Mouse (Mus musculus) heart, postnatal 36 days (tissue): ENCODE measurements around the gene Adora3. TPM values are rescaled to one million over a fixed set of nuclear protein-coding genes. Genes with fewer than 3 reads are reported as not detected.

ENCODE experiments used
- DNase-seq, 2 experiments: peaks; one replicate each; pipeline ENCODE4 v3.0.0; 2021 to 2022
- intact Hi-C: fragments of 180-260 bp; cut with DNase I; formaldehyde crosslinking; loops from one replicate; pipeline ENCODE4 v1.15.1; 2025
- total RNA-seq, 2 experiments: library from RNA; stranded (reverse); gene quantifications; 2 replicates each; pipeline ENCODE4 v1.2.3; 2021

Adora3 gene
- under 1 TPM in 1 of 2 experiments, not detected in 1; 0.22 TPM for total RNA-seq

GRCm38 (mm10) chr3:105870558-105870957 is at the start of gene Adora3, which contains the start of gene Tmigd3:
Gene Adora3, plus strand, starts transcription at chr3:105870858.
Gene Tmigd3, plus strand, starts transcription at chr3:105870903.
- intact Hi-C loops = no loop called here
- no peak for DNase-seq

DNA sequence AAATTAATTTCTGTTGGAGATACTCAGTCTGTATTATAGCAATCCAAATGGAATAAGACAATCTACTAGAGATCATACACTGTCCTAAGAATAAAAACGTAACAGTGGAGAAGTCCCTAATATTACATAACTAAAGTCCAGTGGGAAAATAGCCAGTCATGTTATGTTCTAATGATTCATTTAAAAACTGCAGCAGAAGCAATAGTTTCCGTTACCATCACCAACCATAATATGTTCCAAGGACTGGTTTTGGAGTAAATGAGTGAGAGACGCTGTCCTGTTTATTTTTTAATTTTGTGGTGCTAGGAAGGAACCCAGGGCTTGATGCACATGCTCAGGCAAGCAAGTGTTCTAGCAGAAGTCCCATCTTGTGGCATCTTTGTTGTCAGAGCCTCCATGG is 49.2 kb upstream of the Adora3 start:
- no peak for DNase-seq

GRCm38 (mm10) chr3:105823609-105824008 is 47.0 kb upstream of the Adora3 start:
- intact Hi-C loops = loop anchor here (2.0 kb wide), 1 partner anchor 21 kb away; no protein-coding TSS in a partner anchor
- DNase-seq = no peak

More for the DNA sequence above, 49.2 kb upstream of the Adora3 start:
- intact Hi-C loops = no loop called here

DNA sequence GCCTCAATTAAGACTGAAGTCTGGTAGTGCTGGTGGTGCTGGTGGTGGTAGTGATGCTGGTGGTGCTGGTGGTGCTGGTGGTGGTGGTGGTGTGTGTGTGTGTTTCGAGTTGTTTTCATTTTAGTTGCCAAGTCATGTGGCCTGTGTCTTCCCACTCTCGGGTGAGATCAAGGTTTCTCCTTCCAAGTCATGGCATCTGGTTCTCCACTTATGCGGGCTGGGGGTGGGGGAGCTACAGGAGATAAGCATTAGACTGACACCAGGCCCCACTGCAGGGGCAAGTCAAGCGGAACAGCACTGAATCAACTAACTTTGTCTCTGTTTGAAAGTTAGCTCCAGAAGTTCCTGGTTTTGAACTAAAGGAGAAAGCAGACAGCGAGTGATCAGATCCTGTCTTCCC is 46.6 kb upstream of the Adora3 start:
- intact Hi-C loops = loop anchor here (2.0 kb wide), 1 partner anchor 21 kb away; no protein-coding TSS in a partner anchor

DNA sequence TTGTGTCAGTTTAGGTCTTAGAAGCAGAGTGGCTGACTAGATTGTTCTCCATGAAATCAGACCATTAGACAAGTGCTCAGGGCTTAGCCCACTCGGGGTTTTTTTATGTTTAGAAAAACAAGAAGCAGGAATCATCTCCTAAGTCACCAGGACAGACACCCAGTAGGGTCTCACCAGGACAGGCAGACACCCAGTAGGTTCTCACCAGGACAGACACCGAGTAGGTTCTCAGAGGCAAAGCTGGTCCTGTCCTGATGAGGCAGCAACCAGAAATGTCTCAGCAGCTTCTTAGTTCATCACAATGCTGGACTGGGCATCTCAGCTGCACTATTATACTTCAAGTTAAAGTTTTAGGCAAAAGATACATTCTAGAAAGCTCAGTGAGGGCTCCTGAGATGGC is 46.0 kb upstream of the Adora3 start:
- no peak for DNase-seq
- intact Hi-C loops = loop anchor here (1.0 to 5.0 kb wide), 3 partner anchors 22 to 70 kb away; no protein-coding TSS in a partner anchor

More for the DNA sequence above, 46.6 kb upstream of the Adora3 start:
- no peak for DNase-seq

DNA sequence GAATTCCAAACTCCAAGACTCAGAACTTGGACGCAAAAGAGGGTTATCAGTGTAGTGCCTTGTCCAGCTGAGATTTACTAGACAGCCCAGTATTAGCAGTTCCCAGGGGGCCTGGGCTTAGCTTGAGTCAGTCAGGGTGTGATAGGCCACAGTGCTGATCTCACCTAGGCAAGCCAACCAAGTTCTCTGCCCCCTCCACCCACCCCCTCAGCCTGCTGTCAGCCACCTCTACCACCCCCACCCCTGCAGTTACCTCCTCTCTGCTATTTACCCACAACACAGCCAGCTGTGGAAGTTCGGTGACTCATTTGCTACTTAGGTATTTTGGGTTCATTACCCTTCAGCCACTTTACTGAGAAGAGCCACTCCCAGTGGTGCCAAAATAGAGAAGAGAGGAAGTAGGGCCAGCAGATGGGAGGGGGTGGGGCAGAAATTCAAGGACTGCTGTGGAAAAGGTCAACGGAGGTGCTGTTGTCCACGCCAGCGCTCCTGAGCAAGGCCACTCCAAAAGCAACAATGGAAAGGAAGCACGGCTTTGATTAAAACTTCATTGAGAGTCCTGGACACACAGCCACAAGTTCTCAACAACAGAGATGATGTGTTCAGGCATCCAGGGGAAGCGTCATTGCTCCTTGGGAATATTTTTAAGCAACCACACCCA is 45.0 kb upstream of the Adora3 start:
- DNase-seq = peak; percentile 54 to 69
- intact Hi-C loops = loop anchor here (1.0 to 5.0 kb wide), 3 partner anchors 23 to 69 kb away; no protein-coding TSS in a partner anchor

- intact Hi-C loops = no loop called here
Measured at GRCm38 (mm10) chr3:105831584-105831983, 39.1 kb upstream of the Adora3 start.

DNA sequence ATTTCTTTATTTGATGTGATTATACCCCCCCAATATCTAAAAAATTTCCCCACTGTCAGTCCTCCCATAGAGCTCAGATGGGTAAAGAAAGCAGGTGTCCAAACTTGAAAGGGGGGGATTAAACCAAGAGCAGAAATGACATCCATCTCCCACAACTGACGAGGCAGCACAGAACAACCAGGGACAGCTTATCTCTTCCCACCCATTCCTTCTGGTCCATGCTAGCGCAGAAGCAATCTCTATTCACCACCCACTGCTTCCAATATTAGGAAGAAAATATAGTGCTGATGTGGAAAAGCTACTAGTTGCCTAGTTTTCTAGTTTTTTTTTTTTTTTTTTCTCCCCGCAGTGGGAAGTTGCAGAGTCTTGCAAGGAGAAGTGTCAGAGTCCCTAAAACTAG is 34.8 kb upstream of the Adora3 start:
- no peak for DNase-seq
- intact Hi-C loops = no loop called here

More at GRCm38 (mm10) chr3:105831584-105831983, 39.1 kb upstream of the Adora3 start:
- no peak for DNase-seq

DNA sequence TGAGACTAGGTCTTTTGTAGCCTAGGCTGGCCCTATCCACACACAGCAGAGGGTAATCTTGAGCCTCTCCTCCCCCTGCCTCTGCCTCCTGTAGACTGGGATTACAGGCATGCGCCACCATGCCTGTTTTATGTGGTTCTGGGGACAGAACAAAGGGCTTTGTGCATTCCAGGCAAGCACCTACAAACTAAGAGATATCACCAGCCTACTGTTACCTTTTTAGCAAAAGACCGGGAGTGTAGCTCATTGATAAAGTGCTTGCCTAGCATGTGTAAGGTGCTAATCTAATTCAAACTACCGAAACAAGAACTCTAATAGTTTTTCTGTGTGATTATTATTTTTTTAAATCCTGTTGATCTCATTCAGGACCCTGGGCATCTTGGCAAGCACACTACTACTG is 33.8 kb upstream of the Adora3 start:
- DNase-seq = no peak
- intact Hi-C loops = no loop called here

DNA sequence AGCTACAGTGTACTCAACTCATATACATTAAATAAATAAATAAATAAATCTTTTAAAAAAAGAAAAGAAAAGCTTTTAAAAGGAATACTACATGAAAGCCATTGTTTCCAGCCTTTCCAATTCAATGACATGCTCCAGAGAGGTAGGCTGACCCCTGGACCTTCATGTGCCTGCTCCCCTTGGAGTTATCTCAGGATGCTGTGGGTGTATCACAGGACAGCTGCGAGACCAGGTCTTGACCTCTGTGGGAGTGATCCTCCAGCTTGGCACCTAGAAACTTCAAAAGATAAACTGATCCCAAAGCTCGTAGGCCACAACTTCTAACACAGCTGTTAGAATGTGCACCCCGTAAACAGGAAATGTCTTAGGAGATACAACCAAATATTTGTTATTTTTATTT is 32.0 kb upstream of the Adora3 start:
- no peak for DNase-seq
- intact Hi-C loops = no loop called here

- intact Hi-C loops = no loop called here
- DNase-seq = no peak
Measured at GRCm38 (mm10) chr3:105839836-105840235, 30.8 kb upstream of the Adora3 start.

- no peak for DNase-seq
- intact Hi-C loops = no loop called here
Measured at GRCm38 (mm10) chr3:105846294-105847069, 24.2 kb upstream of the Adora3 start.

- intact Hi-C loops = no loop called here
- no peak for DNase-seq
Measured at GRCm38 (mm10) chr3:105853781-105854180, 16.9 kb upstream of the Adora3 start.

DNA sequence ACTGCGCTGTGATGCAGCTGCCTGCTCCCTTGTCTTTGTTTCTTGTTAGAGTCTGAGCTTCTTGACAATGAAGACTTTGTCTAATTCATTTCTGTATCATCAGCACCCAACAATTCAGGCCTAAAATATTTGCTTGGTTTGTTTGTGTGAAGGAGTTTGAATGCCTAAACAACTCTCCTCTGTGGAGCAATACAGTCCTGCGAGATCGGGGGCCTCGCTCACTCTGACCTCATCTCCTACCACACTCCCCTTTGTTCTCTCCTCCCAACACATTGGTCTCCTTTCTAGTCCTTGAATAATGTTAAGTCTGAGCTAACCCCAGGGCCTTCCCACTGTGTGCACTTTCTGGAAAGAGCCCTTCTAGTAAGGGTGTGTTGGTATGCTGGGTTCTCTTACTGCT is 15.9 kb upstream of the Adora3 start:
- DNase-seq = no peak
- intact Hi-C loops = no loop called here

- intact Hi-C loops = no loop called here
- DNase-seq = no peak
Measured at GRCm38 (mm10) chr3:105857513-105857912, 13.1 kb upstream of the Adora3 start.

- no peak for DNase-seq
- intact Hi-C loops = no loop called here
Measured at GRCm38 (mm10) chr3:105861747-105862366, 8.8 kb upstream of the Adora3 start.

GRCm38 (mm10) chr3:105864123-105864522 is 6.5 kb upstream of the Adora3 start:
- DNase-seq = no peak
- intact Hi-C loops = no loop called here

- intact Hi-C loops = no loop called here
- DNase-seq = no peak
Measured at GRCm38 (mm10) chr3:105865122-105865521, 5.5 kb upstream of the Adora3 start.

DNA sequence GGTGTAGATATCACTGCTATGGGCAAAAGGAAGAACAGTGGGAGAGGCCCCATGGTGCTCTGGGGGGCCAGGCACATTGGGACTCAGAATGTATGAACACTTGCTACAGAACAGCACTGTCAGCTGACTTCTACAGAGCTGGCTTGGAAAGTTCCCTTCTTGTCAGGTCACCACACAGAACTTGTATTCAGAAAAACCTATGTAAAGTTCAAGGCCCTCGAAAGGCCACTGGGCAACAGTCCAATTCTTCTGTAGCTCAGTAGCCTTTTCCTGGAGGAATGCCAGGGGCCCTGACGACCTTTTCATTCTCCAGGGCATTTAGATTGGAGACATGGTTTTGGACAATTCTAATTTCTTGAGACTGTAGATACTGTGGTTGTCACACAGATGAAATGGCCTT is 2.5 kb upstream of the Adora3 start:
- DNase-seq = no peak
- intact Hi-C loops = no loop called here

- intact Hi-C loops = no loop called here
Measured at GRCm38 (mm10) chr3:105872034-105872433, 1.4 kb downstream of the Adora3 start.

DNA sequence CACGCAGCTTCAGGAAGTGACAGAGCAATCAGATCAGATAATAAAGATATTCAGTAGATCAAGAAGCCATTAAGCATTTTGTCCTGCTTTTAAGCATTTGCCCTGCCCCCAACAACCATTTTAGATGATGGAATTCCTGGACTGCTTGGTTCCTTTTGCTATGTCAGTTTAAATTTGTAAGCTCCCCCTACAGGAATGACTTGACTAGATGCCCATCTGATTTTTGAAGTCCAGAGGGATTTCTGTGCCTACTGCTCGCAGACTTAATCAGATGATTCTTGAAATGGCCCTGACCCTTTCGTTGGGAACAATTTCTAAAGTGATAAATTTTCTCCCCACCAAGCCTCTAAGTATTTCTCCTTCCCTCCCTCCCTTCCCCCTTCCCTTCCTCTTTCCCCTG is 1.9 kb downstream of the Adora3 start:
- DNase-seq = no peak
- intact Hi-C loops = no loop called here

More at GRCm38 (mm10) chr3:105872034-105872433, 1.4 kb downstream of the Adora3 start:
- DNase-seq = no peak
